Mouse (Mus musculus) right cerebral cortex, postnatal 25 days (tissue): ENCODE results near the gene Rgs14.

ENCODE experiments used
- DNase-seq: peaks from one replicate; pipeline ENCODE4 v3.0.0; 2022

The Rgs14 gene

GRCm38 (mm10) chr13:55346745-55347144 is 22.8 kb upstream of the Rgs14 start:
- no peak for DNase-seq

GRCm38 (mm10) chr13:55361145-55361544 is 8.4 kb upstream of the Rgs14 start:
- DNase-seq: no peak

- no peak for DNase-seq
Observed at GRCm38 (mm10) chr13:55361974-55362452, 7.5 kb upstream of the Rgs14 start.

- DNase-seq: peak; percentile 98
Observed at GRCm38 (mm10) chr13:55362453-55363060, 7.0 kb upstream of the Rgs14 start, which contains the start of gene Lman2. Gene Lman2 (minus strand): TSS chr13:55362783.

DNA sequence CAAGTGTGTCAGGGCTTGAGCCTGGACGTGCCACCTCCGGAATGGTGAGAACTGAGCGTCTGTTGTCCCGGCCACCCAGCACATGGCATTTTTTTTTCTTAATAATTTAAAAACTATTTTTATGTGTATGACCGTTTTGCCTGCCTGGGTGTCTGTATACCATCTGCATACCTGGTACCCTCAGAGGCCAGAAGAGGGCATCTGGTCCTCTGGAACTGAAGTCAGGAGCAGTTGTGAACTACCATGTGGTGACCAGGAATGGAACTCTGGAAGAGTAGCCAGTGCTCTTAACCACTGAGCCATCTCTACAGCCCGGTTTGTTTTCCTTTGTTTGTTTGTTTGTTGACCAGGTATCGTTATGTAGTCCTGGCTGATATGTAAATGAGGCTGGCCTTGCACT is 1.1 kb upstream of the Rgs14 start:
- DNase-seq: no peak

- DNase-seq: no peak
Observed at GRCm38 (mm10) chr13:55370234-55370633, 702 bp downstream of the Rgs14 start.

GRCm38 (mm10) chr13:55371007-55371681 is 1.6 kb downstream of the Rgs14 start:
- no peak for DNase-seq

DNA sequence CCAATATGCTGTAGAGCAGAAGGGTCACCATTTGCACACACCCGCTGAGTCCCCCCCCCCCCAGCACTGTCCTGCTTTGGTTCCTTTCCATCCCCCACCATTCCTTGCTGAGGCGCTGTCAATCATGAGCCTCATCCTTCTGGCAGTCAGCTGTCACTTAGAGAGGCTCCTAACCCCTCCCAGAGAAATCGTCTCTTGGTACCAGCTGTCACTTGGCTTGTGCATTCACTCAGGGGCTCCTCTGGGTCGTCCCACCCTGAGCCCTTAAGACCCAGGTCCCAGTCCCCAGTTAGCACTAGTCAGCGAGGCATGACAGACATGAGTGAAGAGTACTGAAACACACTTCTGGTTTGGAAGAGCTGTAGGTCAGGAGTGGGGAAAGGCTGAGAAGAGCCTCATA is 2.2 kb downstream of the Rgs14 start:
- DNase-seq: no peak

- no peak for DNase-seq
Observed at GRCm38 (mm10) chr13:55374206-55374924, 4.8 kb downstream of the Rgs14 start.

DNA sequence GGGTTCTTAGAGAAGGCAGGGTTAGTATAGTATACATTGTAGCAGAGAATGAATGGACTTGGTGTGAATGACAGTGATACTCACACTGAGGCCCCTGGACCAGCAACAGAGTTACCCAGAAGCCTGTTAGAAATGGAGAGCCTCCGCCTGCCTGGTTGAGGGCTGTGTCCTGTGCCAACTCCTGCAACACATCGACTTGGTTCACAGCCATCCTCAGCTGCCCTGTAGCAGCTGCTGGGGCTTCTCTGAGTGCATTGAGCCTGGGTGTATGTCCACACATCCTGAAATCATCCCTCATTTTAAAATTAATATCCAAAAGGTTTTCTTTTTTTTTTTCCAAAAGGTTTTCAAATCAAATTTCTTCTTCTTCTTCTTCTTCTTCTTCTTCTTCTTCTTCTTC is 6.3 kb downstream of the Rgs14 start:
- DNase-seq: no peak

- no peak for DNase-seq
Observed at GRCm38 (mm10) chr13:55378907-55379580, 9.5 kb downstream of the Rgs14 start.

DNA sequence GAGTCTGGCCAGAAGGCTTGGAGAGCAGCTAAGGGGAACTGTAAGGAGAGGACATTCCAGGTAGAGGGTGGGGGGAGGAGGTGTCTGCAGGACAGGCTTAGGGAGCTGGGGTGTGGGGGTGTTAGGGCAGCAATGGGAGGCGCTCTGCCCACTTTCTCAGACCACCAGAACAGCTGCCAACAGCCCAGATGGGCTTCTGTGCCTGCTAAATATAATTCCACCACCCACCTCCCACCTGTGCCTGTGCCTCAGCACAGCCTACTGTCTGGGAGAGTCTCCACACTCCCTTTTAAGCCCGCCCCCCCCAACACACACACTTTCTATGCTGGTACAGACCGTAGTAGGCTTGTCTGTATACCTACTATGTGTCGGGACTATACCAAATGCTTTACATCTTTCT is 12.3 kb downstream of the Rgs14 start:
- peak; percentile 82 for DNase-seq

DNA sequence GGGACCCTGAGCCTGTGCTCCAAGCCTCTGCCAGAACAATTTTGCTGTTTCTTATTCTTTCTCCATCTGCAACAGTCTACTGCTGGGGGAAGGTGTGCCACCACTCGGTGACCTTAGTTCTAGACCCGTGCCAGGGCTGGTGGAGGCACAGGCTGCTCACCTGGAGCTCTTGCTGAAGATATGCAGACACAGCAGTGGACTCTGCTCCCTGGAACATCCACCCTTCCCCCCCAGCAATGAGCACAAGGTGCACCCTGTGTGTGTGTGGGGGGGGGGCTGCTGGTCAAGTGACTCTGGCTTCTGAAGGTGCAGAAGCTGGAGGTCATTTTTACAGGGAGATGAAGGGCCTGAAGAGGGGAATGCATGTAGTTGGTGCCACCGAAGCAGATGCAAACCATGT is 21.1 kb downstream of the Rgs14 start:
- DNase-seq: no peak

DNA sequence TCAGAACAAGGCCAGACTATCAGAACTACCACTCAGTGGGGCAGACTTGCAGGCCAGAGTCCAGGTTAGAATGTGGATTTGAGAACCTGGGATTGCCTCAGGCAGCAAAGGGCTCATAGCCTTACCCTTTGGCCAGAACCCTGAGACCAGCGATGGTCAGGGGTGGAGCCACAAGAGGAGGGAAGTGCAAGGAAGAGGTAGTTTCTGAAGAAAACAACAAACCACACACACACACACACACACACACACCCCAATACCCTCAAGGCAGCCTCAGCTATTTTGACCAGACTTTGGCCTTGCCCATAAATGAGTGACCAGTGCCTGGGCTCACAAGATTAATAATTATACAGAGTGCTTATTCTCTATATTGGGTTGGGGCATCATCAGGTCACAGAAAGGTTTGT is 22.1 kb downstream of the Rgs14 start:
- no peak for DNase-seq

DNA sequence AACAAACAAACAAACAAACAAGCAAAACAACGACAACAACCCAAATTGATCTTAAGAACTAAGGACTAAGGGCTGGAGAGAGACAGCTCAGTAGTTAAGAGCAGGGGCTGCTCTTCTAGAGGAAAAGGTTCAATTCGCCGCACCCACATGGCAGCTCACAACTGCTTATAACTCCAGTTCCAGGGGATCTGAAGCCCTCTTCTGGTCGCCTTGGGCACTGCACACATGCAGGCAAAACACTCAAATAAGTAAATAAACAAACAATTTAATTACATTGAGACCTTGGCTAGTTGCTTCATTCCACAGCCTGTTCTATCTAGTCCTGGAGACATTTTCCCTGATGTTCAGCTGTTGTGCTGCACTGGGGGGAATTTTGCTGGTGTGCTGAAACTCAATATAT is 23.4 kb downstream of the Rgs14 start:
- DNase-seq: no peak

DNA sequence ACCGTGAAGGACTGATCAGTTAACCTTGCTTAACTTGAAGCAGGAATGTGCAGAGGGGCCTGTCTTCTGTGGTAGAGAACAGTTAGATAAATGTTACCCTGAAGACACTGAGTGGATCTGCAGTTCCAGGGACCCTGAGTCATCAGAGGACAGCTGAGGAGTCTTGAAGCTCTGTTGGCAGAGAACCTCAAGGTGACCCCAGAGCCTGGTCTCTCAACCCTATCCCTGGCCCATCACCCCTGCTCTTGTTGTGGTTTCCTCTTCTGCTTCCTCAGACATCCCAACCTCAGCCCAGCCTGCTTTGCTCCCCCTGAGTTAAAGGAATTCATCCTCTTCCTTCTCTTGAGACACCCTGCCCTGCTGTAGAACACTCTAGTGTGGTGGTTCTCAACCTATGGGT is 28.6 kb downstream of the Rgs14 start, which contains the start of gene Slc34a1:
TSS of gene Slc34a1 (plus strand) at position 100 of the 400 bp plus-strand sequence.
- no peak for DNase-seq

DNA sequence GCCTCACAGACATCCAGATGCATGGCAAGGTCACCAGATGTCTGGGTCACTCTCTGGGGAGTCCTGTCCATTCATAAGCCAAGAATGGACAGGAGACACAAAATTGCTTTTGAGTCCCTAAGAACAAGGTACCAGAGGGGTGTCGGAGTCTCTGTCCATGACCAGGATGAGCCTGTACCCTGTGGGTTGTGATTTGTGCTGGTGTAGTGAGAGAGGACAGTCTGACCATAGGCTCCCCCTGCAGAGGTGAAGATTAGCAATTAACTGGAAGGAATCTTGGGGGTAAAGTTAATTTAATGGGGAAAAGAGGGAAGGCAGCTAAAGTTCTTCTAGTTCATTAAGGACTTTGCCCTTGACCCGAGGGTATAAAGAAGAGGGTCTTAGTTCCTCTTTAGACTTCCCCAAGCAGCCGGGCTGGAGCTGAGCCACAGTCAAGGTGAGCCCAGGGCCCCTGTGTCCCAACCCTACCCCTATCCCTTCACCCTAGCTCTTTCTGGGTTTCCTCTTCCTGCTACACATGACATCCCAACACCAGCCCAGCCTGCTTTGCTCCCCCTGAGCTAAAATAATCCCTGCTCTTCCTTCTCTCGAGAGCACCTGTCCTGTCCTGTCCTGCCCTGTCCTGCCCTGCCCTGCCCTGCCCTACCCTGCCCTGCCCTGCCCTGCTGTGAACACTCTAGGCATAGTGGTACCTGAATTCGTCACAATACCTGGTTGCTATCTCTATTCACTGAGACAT is 29.9 kb downstream of the Rgs14 start:
- DNase-seq: no peak

GRCm38 (mm10) chr13:55400039-55400346 is 30.5 kb downstream of the Rgs14 start:
- no peak for DNase-seq

- no peak for DNase-seq
Observed at GRCm38 (mm10) chr13:55403266-55403665, 33.7 kb downstream of the Rgs14 start.

GRCm38 (mm10) chr13:55403935-55404852 is 34.7 kb downstream of the Rgs14 start:
- DNase-seq: peak; percentile 59
